Mouse (Mus musculus): Measurements from ENCODE around the gene Gm17087. TPM values are rescaled to one million over a fixed set of nuclear protein-coding genes. Genes with fewer than 3 reads are reported as not detected.
A peak's percentile ranks its signal among the peaks of the same experiment; 100 is the strongest.

Gene Gm17087
- total and polyA plus RNA-seq, 3 experiments = 0.17 TPM; not detected in 2

GRCm38 (mm10) chr17:8573542-8574260 is 7.0 kb upstream of the Gm17087 start:
- Histone ChIP-seq H3K27ac (ENCODE audit: control insufficient read depth, low read depth, low read length) (no peak overlapping the region), H3K9ac (ENCODE audit: control insufficient read depth, low read depth, low read length, poor library complexity, severe bottlenecking) (no peak overlapping the region), H3K36me3 (ENCODE audit: control insufficient read depth in 1 of 2, insufficient read depth in 2 of 2, low read length in 2 of 2) (no peaks in the 10 kb centered on the region), H3K4me3 (ENCODE audit: control insufficient read depth in 1 of 2, insufficient read depth in 1 of 2, low read depth in 2 of 2, low read length in 2 of 2) (no peak overlapping the region), H3K79me2 (ENCODE audit: control insufficient read depth, insufficient read depth, low read length, poor library complexity) (no peaks in the 10 kb centered on the region), H3K4me1 (ENCODE audit: control insufficient read depth in 1 of 2, insufficient read depth in 2 of 2, low read length in 2 of 2) (no peaks in the 10 kb centered on the region), H3K27me3 (ENCODE audit: control insufficient read depth in 1 of 2, insufficient read depth in 2 of 2, low read length in 2 of 2) (no peaks in the 10 kb centered on the region), H3K9me3 (replicated peaks; ENCODE audit: insufficient read depth, low read length) (no peaks in the 10 kb centered on the region)
- TF ChIP-seq USF1 (IDR thresholded peaks at IDR 0.05; ENCODE audit: low read depth, low read length) (no peak), TAL1 (IDR thresholded peaks at IDR 0.05; ENCODE audit: low read length) (peak; percentile 57), EP300 (IDR thresholded peaks at IDR 0.05; ENCODE audit: low read depth in 1 of 2, low read length in 2 of 2) (peak in 1 of 2 experiments; percentile 29; a peak in 1 of 4 replicates), TCF12 (IDR thresholded peaks at IDR 0.05; ENCODE audit: low read depth, low read length) (peak; percentile 13; the same call in 1 of the 2 replicates), GATA1 (IDR thresholded peaks at IDR 0.05; ENCODE audit: low read depth, low read length) (0 out of 2 replicates have a peak, but pooled peaks have one; percentile 6)
- peak; percentile 22 for DNase-seq (ENCODE audit: low read depth, low spot score)

GRCm38 (mm10) chr17:8562886-8563280 is 3.9 kb downstream of the Gm17087 start:
- H3K9ac ChIP-seq (ENCODE audit: control insufficient read depth, low read depth, low read length, poor library complexity, severe bottlenecking) = no peak overlapping the region
- H3K9me3 ChIP-seq (replicated peaks; ENCODE audit: insufficient read depth, low read length) = no peaks in the 10 kb centered on the region
- no peaks in the 10 kb centered on the region; the same call in 1 of the 2 replicates for H3K79me2 ChIP-seq (ENCODE audit: control insufficient read depth, insufficient read depth, low read length, poor library complexity)
- peak; percentile 3 for DNase-seq (ENCODE audit: low read depth, low spot score)
- H3K4me1 ChIP-seq (ENCODE audit: control insufficient read depth in 1 of 2, insufficient read depth in 2 of 2, low read length in 2 of 2) = peaks cover 0 to 5% of the 10 kb centered on the region in 2 experiments; a peak in 1 of 4 replicates
- peaks cover 4 to 10% of the 10 kb centered on the region in 2 experiments for H3K27me3 ChIP-seq (ENCODE audit: control insufficient read depth in 1 of 2, insufficient read depth in 2 of 2, low read length in 2 of 2)
- no peaks in the 10 kb centered on the region for H3K36me3 ChIP-seq (ENCODE audit: control insufficient read depth in 1 of 2, insufficient read depth in 2 of 2, low read length in 2 of 2)
- no peak overlapping the region for H3K4me3 ChIP-seq (ENCODE audit: control insufficient read depth in 1 of 2, insufficient read depth in 1 of 2, low read depth in 2 of 2, low read length in 2 of 2)
- H3K27ac ChIP-seq (ENCODE audit: control insufficient read depth, low read depth, low read length) = no peak overlapping the region
- no peak for TF ChIP-seq USF1 (IDR thresholded peaks at IDR 0.05; ENCODE audit: low read depth, low read length)
- TF ChIP-seq MXI1 (IDR thresholded peaks at IDR 0.05; ENCODE audit: low read depth, low read length) = no peak
- TF ChIP-seq MEF2A (IDR thresholded peaks at IDR 0.05; ENCODE audit: extremely low read depth, insufficient replicate concordance, low read depth, low read length, poor library complexity, severe bottlenecking) = no peak
- no peak for TF ChIP-seq ELF1 (IDR thresholded peaks at IDR 0.05; ENCODE audit: low read depth, low read length)
- TF ChIP-seq ZMIZ1 (IDR thresholded peaks at IDR 0.05; ENCODE audit: low read depth, low read length) = no peak
- TF ChIP-seq GATA1 (IDR thresholded peaks at IDR 0.05; ENCODE audit: low read depth, low read length) = no peak
- no peak for TF ChIP-seq TBP (IDR thresholded peaks at IDR 0.05; ENCODE audit: low read depth, low read length)
- TF ChIP-seq CHD1 (IDR thresholded peaks at IDR 0.05; ENCODE audit: low read depth, low read length) = no peak
- TF ChIP-seq E2F4 (IDR thresholded peaks at IDR 0.05; ENCODE audit: borderline replicate concordance, low read depth, low read length) = no peak
- no peak for TF ChIP-seq MYB (IDR thresholded peaks at IDR 0.05; ENCODE audit: low read depth, low read length)
- no peak for TF ChIP-seq USF2 (IDR thresholded peaks at IDR 0.05; ENCODE audit: borderline replicate concordance in 1 of 2, insufficient read depth in 1 of 2, low read depth in 1 of 2, low read length in 2 of 2)
- TF ChIP-seq TAL1 (IDR thresholded peaks at IDR 0.05; ENCODE audit: low read length) = no peak
- no peak for TF ChIP-seq SIN3A (IDR thresholded peaks at IDR 0.05; ENCODE audit: low read length)

Data from MEL (cell line).